Mouse (Mus musculus): ENCODE data around the gene Gimap3. TPM values are rescaled to one million over a fixed set of nuclear protein-coding genes. Genes with fewer than 3 reads are reported as not detected.
A peak's percentile ranks its signal among the peaks of the same experiment; 100 is the strongest.

Gene Gimap3
- total RNA-seq (2021) = 10 to 100 TPM in 1 of 2 experiments, 1 to 10 TPM in 1; 5.2 to 10.3 TPM
- 1.5 TPM in 2 replicates for polyA plus RNA-seq (2012; rRNA removed)
- long read RNA-seq, partial matches to known transcripts = 1 of 6 reads
- long read RNA-seq, other reads (novel, unspliced or antisense) = 5 of 6 reads

- no peak for DNase-seq
These were observed at the start of gene Gimap3 for GRCm38 (mm10) chr6:48770696-48771095. Gimap3 (minus strand) TSS chr6:48770851.

- DNase-seq = peak; percentile 65
These were observed 47.2 kb upstream of the Gimap3 start for GRCm38 (mm10) chr6:48817815-48818214.

GRCm38 (mm10) chr6:48815013-48815412 lies 44.4 kb upstream of the Gimap3 start:
- no peak for DNase-seq

- no peak for DNase-seq
These were observed 39.0 kb upstream of the Gimap3 start for GRCm38 (mm10) chr6:48809494-48810219.

GRCm38 (mm10) chr6:48806746-48807145 lies 36.1 kb upstream of the Gimap3 start:
- no peak for DNase-seq

- DNase-seq = no peak
These were observed 33.7 kb upstream of the Gimap3 start for GRCm38 (mm10) chr6:48804346-48804745.

GRCm38 (mm10) chr6:48803406-48804051 lies 32.9 kb upstream of the Gimap3 start:
- no peak for DNase-seq

GRCm38 (mm10) chr6:48801897-48802296 lies 31.2 kb upstream of the Gimap3 start:
- DNase-seq = no peak

GRCm38 (mm10) chr6:48787867-48788266 lies 17.2 kb upstream of the Gimap3 start:
- no peak for DNase-seq

GRCm38 (mm10) chr6:48785601-48786000 lies 14.9 kb upstream of the Gimap3 start:
- DNase-seq = peak; percentile 33

- peak; percentile 51 for DNase-seq
These were observed 14.5 kb upstream of the Gimap3 start for GRCm38 (mm10) chr6:48785189-48785588.

GRCm38 (mm10) chr6:48784406-48784805 lies 13.8 kb upstream of the Gimap3 start:
- DNase-seq = peak; percentile 39

GRCm38 (mm10) chr6:48772030-48772429 lies 1.4 kb upstream of the Gimap3 start:
- DNase-seq = peak; percentile 82

- no peak for DNase-seq
These were observed 1.7 kb downstream of the Gimap3 start for GRCm38 (mm10) chr6:48768933-48769332.

GRCm38 (mm10) chr6:48768178-48768869 lies 2.3 kb downstream of the Gimap3 start:
- no peak for DNase-seq

- no peak for DNase-seq
These were observed 6.2 kb downstream of the Gimap3 start for GRCm38 (mm10) chr6:48764496-48764895.

- no peak for DNase-seq
These were observed 6.9 kb downstream of the Gimap3 start for GRCm38 (mm10) chr6:48763567-48764270.

- no peak for DNase-seq
These were observed 23.3 kb downstream of the Gimap3 start for GRCm38 (mm10) chr6:48747091-48747966.

GRCm38 (mm10) chr6:48745959-48746889 lies 24.4 kb downstream of the Gimap3 start, which contains the start of gene Gimap5:
Gimap5 (plus strand) TSS chr6:48746197.
- DNase-seq = peak; percentile 73

GRCm38 (mm10) chr6:48745490-48745889 lies 25.2 kb downstream of the Gimap3 start:
- no peak for DNase-seq

Data from adrenal gland, adult 2 months (tissue).